Mouse (Mus musculus) urinary bladder, postnatal 4 days (tissue): ENCODE measurements at regions not wholly inside any gene's neighbourhood (a gene's known extent, or its start where the extent isn't known, plus 50 kb on each side); places are given as distances from the start of the nearest gene placed in this dataset.

Source experiments
- DNase-seq, 2 experiments: peaks; one replicate each; pipeline ENCODE4 v3.0.0; 2021 to 2022; ENCODE audit warnings: low spot score in 2 of 2

- no peak for DNase-seq
Measured at GRCm38 (mm10) chr14:46638516-46638915, 121.8 kb upstream of the Cdkn3 start.

GRCm38 (mm10) chr14:46637240-46637639, 123.1 kb upstream of the Cdkn3 start:
- no peak for DNase-seq

GRCm38 (mm10) chr14:46636364-46636763, 124.0 kb upstream of the Cdkn3 start:
- DNase-seq = no peak

- DNase-seq = no peak
Measured at GRCm38 (mm10) chr14:46635322-46635721, 125.0 kb upstream of the Cdkn3 start.

GRCm38 (mm10) chr14:46634656-46635244, 125.6 kb upstream of the Cdkn3 start:
- no peak for DNase-seq

GRCm38 (mm10) chr14:46634251-46634650, 126.1 kb upstream of the Cdkn3 start:
- DNase-seq = no peak

GRCm38 (mm10) chr14:46627690-46628089, 132.7 kb upstream of the Cdkn3 start:
- DNase-seq = no peak

- no peak for DNase-seq
Measured at GRCm38 (mm10) chr14:46625760-46626159, 134.6 kb upstream of the Cdkn3 start.

GRCm38 (mm10) chr14:46623645-46624044, 136.7 kb upstream of the Cdkn3 start:
- no peak for DNase-seq

GRCm38 (mm10) chr14:46616030-46616429, 144.3 kb upstream of the Cdkn3 start:
- DNase-seq = no peak

- DNase-seq = peak in 1 of 2 experiments; percentile 17
Measured at GRCm38 (mm10) chr14:46614936-46615335, 145.4 kb upstream of the Cdkn3 start.

GRCm38 (mm10) chr14:46613748-46614147, 146.6 kb upstream of the Cdkn3 start:
- DNase-seq = peak in 1 of 2 experiments; percentile 40

- peak in 1 of 2 experiments; percentile 22 for DNase-seq
Measured at GRCm38 (mm10) chr14:46613211-46613610, 147.1 kb upstream of the Cdkn3 start.

GRCm38 (mm10) chr14:46612584-46612983, 147.8 kb upstream of the Cdkn3 start:
- peak in 1 of 2 experiments; percentile 34 for DNase-seq

GRCm38 (mm10) chr14:46610926-46611325, 149.4 kb upstream of the Cdkn3 start:
- no peak for DNase-seq

- DNase-seq = peak in 1 of 2 experiments; percentile 52
Measured at GRCm38 (mm10) chr14:46610226-46610855, 150.0 kb upstream of the Cdkn3 start.

GRCm38 (mm10) chr14:46606694-46607093, 153.6 kb upstream of the Cdkn3 start:
- peak in 1 of 2 experiments; percentile 50 for DNase-seq

GRCm38 (mm10) chr14:46606037-46606436, 154.3 kb upstream of the Cdkn3 start:
- DNase-seq = no peak

GRCm38 (mm10) chr14:46604886-46605531, 155.3 kb upstream of the Cdkn3 start:
- peak in 1 of 2 experiments; percentile 57 for DNase-seq

- DNase-seq = peak in 1 of 2 experiments; percentile 47
Measured at GRCm38 (mm10) chr14:46604156-46604885, 156.0 kb upstream of the Cdkn3 start.

GRCm38 (mm10) chr14:46596696-46597359, 163.5 kb upstream of the Cdkn3 start:
- DNase-seq = no peak

GRCm38 (mm10) chr14:46594151-46594550, 166.2 kb upstream of the Cdkn3 start:
- DNase-seq = peak in 1 of 2 experiments; percentile 9
